Mouse (Mus musculus) liver, embryonic 11.5 days (tissue): ENCODE data around the gene Slc52a3. TPM values are rescaled to one million over a fixed set of nuclear protein-coding genes. Genes with fewer than 3 reads are reported as not detected.

ENCODE experiments used
- ATAC-seq: fragments of 200-750 bp; cut with Nextera tagmentation; replicated peaks from 2 replicates; pipeline ENCODE4 v1.8.0; 2017; ENCODE audit warnings: moderate number of reproducible peaks, mild to moderate bottlenecking, moderate TSS enrichment, moderate library complexity; ENCODE audit not compliant: low FRiP score
- DNase-seq: peaks from one replicate; pipeline ENCODE4 v3.0.0-alpha.2; 2017; ENCODE audit warnings: low spot score
- H3K27ac ChIP-seq: fragments of 300-500 bp; sonication (generic); 2 replicates; pipeline ENCODE4 v1.5.1; 2014; ENCODE audit warnings: mild to moderate bottlenecking, low read depth, low read length, control low read depth
- H3K27me3 ChIP-seq: fragments of 300-500 bp; sonication (generic); replicated peaks from 2 replicates; pipeline ENCODE4 v1.6.1; 2014; ENCODE audit warnings: low read length, mixed read lengths; ENCODE audit not compliant: control insufficient read depth, insufficient read depth
- H3K36me3 ChIP-seq: fragments of 300-500 bp; sonication (generic); 2 replicates; pipeline ENCODE4 v1.6.1; 2014; ENCODE audit warnings: mild to moderate bottlenecking, low read length, moderate library complexity, mixed read lengths; ENCODE audit not compliant: control insufficient read depth, insufficient read depth
- H3K4me1 ChIP-seq: fragments of 300-500 bp; sonication (generic); replicated peaks from 2 replicates; pipeline ENCODE4 v1.6.1; 2014; ENCODE audit warnings: low read length, mixed read lengths; ENCODE audit not compliant: control insufficient read depth, insufficient read depth
- H3K4me2 ChIP-seq: fragments of 300-500 bp; sonication (generic); 2 replicates; pipeline ENCODE4 v1.6.1; 2014; ENCODE audit warnings: mild to moderate bottlenecking, control low read depth, moderate library complexity
- H3K4me3 ChIP-seq: fragments of 300-500 bp; sonication (generic); 2 replicates; pipeline ENCODE4 v1.5.1; 2014; ENCODE audit warnings: low read depth, low read length, control low read depth
- H3K9ac ChIP-seq: fragments of 300-500 bp; sonication (generic); 2 replicates; pipeline ENCODE4 v1.6.1; 2014; ENCODE audit warnings: low read depth, low read length, control low read depth
- H3K9me3 ChIP-seq: fragments of 300-500 bp; sonication (generic); 2 replicates; pipeline ENCODE4 v1.6.1; 2016; ENCODE audit warnings: low read length, inconsistent platforms, mixed read lengths; ENCODE audit not compliant: control insufficient read depth
- WGBS: fragments of 180-500 bp; shearing (Covaris S2); extraction: QIAGEN DNeasy Blood & Tissue Kit; methylation state at CpG from one replicate; pipeline ENCODE4 v1.1.7; 2014; 5-methylcytosine and 5-hydroxymethylcytosine counted together
- polyA plus RNA-seq: library from polyadenylated mRNA; unstranded; fragments of >200 nt; fragmentation: Nextera tagmentation; extraction: Ambion mirVana; gene quantifications from 2 replicates; pipeline ENCODE4 v1.2.1, GENCODE M21; 2014

Gene Slc52a3
- polyA plus RNA-seq, 1 experiment from 2014 or later = 1.9 TPM

DNA sequence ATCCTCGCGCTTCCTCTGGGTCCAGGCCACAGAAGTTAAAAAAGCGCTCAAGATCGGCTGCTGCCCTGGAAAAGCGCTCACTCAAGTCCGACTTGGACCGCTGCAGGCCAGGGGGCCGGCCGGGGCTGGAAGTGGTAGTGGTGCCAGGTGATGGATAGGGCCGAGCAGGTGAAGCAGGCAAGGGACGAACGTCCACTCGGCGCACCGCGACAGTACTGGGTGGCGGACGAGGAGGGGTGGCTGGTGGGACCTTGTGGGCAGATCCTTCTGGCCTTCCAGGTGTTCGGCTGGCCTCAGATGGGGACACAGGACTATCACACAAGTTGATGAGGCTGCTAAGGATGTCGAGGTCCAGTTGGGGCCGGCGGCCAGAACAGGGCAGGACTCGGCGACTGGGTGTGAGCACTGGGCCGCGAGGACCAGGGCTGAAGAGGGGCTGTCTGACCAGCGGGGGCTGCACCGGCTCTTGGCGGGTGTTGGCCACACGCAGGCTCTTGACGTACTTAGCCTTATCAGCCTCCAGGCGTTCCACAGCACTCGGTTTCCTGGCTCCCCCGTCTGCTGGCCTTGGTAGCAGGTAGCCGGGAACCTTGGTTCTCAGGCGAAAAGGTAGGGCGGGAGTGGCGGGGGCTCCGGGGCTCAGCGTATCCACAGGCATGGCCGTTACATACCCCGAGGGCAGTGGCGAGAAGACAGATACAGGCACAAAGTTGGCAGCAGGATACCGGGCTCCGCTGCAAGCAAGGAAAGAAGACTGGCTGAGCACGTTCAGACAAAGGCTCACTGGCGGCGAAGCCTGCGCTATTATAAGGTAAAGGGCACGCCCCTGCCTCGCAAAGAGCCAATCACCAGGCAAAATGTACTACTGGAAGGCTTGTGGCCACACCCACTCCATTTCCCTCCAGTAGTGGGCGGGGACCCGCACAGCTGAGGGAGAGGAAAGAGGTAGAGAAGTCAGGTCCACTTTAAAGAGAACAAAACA, 25.8 kb upstream of the Slc52a3 start:
- H3K4me1 ChIP-seq = peaks cover 41% of the 10 kb centered on the region
- 0 out of 2 replicates have a peak overlapping the region, but pooled peaks have one; percentile 2 for H3K27ac ChIP-seq
- H3K9me3 ChIP-seq = no peaks in the 10 kb centered on the region
- 46% methylated on average over 53 of the region's 53 CpGs for WGBS
- H3K4me2 ChIP-seq = peak overlapping the region; percentile 58
- peaks cover 16% of the 10 kb centered on the region; the same call in 1 of the 2 replicates for H3K36me3 ChIP-seq
- peak; percentile 89 for ATAC-seq
- H3K9ac ChIP-seq = no peak overlapping the region
- H3K4me3 ChIP-seq = peak overlapping the region; percentile 22
- peak; percentile 72 for DNase-seq
- peaks cover 23% of the 10 kb centered on the region for H3K27me3 ChIP-seq

- peaks cover 23% of the 10 kb centered on the region for H3K27me3 ChIP-seq
- H3K9ac ChIP-seq = no peak overlapping the region
- WGBS = 90% methylated on average over 5 of the region's 5 CpGs
- H3K36me3 ChIP-seq = peaks cover 16% of the 10 kb centered on the region; the same call in 1 of the 2 replicates
- H3K27ac ChIP-seq = no peak overlapping the region
- no peaks in the 10 kb centered on the region for H3K9me3 ChIP-seq
- peaks cover 41% of the 10 kb centered on the region for H3K4me1 ChIP-seq
- DNase-seq = no peak
- H3K4me2 ChIP-seq = no peak overlapping the region
- H3K4me3 ChIP-seq = no peak overlapping the region
- no peak for ATAC-seq
These were observed 24.6 kb upstream of the Slc52a3 start for GRCm38 (mm10) chr2:151971748-151972147.

DNA sequence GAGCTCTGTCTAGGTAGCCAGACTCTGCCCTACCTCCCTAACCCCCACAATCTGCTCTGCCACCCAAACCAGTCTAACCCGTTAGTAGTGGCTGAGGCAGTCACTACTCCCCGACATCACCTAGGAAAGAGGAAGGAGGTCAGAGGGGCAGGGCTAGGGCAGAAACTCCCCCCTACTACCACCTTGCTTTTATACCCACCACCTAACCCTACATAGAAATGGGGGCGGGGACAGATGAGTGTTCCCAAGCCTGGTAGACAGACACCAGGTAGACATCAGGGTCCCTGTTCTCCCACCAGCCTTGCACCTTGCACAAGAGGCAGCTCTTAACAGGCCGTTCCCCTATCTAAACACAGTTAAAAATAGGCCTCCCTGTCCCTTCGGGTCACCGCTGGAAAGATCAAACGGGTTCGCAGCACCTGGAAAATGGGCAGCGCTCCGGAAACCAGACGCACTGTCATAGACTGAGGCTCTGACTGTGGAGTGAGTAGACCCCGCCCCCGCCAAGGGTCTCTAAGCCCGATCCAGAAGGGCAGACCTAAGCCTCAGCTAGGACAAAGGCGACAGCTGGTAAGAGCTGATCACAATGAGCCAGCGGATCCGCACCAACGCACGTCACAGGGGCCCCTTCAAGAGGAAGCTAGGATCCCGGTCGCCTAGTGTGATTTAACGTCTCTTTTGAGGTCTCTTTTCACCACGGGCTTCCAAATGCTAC, 23.3 kb upstream of the Slc52a3 start:
- Histone ChIP-seq H3K27me3 (peaks cover 20% of the 10 kb centered on the region), H3K4me1 (peaks cover 47% of the 10 kb centered on the region), H3K9ac (no peak overlapping the region), H3K36me3 (peaks cover 15% of the 10 kb centered on the region; the same call in 1 of the 2 replicates), H3K4me3 (peak overlapping the region; percentile 32), H3K27ac (no peak overlapping the region), H3K4me2 (peak overlapping the region; percentile 62), H3K9me3 (no peaks in the 10 kb centered on the region)
- DNase-seq (no peak), ATAC-seq (peak; percentile 18; the same call in 1 of the 2 replicates)
- WGBS = 11% methylated on average over 23 of the region's 23 CpGs

DNA sequence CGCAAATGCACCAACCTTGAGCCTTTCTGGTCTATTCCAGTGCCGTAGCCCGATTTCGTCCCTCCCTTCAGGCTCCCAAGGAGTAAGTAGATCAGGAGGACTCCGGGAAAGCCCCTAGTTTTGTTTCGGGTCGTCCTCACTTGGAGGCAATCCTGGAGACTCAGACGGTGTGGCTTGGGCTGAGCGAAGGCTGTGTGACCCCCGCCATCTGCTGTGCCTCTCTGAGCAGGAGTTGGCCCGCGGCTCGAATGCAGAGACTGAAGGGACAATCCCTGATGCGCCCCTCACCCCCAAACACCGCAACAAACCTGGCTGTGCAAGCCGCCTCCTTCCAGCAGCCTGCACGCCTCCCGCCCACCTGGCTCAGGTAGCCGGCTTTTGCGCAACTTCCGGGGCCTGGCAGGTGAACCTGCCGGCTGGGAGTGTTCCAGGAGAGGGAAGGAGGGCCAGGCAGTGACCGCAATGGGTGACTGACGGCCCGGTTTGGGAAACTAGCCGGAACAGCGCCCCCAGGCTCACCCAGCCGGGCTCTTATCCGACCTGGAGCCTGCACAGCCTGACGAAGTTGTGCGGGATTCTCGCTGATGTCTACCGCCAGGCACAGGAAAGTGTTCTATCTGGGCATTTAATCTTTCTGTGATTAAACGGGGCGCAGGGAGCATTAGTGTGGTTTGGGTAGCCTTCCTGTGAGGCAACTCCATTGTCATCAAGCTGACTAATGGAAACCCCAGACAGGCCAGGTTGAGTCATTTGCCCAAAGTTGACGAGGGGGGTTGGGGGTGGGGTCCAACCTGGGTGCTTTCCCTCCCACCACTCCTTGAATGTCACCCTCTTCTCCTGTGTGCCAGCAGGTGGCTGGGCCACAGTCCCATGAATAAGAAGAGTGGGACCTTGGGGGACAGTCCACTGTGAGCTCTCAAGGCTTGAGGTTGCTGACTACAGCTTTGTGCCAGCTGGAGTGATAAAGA, 22.4 kb upstream of the Slc52a3 start:
- Histone ChIP-seq H3K4me1 (peaks cover 50% of the 10 kb centered on the region), H3K9ac (no peak overlapping the region), H3K4me2 (peak overlapping the region; percentile 62), H3K9me3 (no peaks in the 10 kb centered on the region), H3K27me3 (peaks cover 20% of the 10 kb centered on the region), H3K27ac (no peak overlapping the region), H3K36me3 (peaks cover 11% of the 10 kb centered on the region; the same call in 1 of the 2 replicates), H3K4me3 (peak overlapping the region; percentile 32)
- DNase-seq = no peak
- no peak for ATAC-seq
- WGBS = 5% methylated on average over 36 of the region's 36 CpGs

- Histone ChIP-seq H3K4me1 (peaks cover 50% of the 10 kb centered on the region), H3K27me3 (peaks cover 20% of the 10 kb centered on the region), H3K27ac (no peak overlapping the region), H3K4me2 (no peak overlapping the region), H3K36me3 (no peaks in the 10 kb centered on the region; the same call in 1 of the 2 replicates), H3K4me3 (no peak overlapping the region), H3K9me3 (no peaks in the 10 kb centered on the region), H3K9ac (no peak overlapping the region)
- ATAC-seq (no peak), DNase-seq (no peak)
- 71% methylated on average over 5 of the region's 5 CpGs for WGBS
These were observed 21.0 kb upstream of the Slc52a3 start for GRCm38 (mm10) chr2:151975295-151975694.

GRCm38 (mm10) chr2:151976067-151976466, 20.2 kb upstream of the Slc52a3 start:
- 87% methylated on average over 3 of the region's 3 CpGs for WGBS

GRCm38 (mm10) chr2:151977689-151978440, 18.4 kb upstream of the Slc52a3 start:
- H3K4me2 ChIP-seq = peak overlapping the region; percentile 7; the same call in 1 of the 2 replicates
- H3K27ac ChIP-seq = no peak overlapping the region
- H3K9ac ChIP-seq = no peak overlapping the region

More at GRCm38 (mm10) chr2:151976067-151976466, 20.2 kb upstream of the Slc52a3 start:
- Histone ChIP-seq H3K4me2 (peak overlapping the region; percentile 28; the same call in 1 of the 2 replicates), H3K4me1 (peaks cover 47% of the 10 kb centered on the region), H3K9me3 (no peaks in the 10 kb centered on the region), H3K9ac (no peak overlapping the region), H3K36me3 (no peaks in the 10 kb centered on the region), H3K27ac (no peak overlapping the region), H3K27me3 (peaks cover 20% of the 10 kb centered on the region), H3K4me3 (no peak overlapping the region)
- no peak for DNase-seq
- ATAC-seq = no peak

More at GRCm38 (mm10) chr2:151977689-151978440, 18.4 kb upstream of the Slc52a3 start:
- ATAC-seq = no peak
- Histone ChIP-seq H3K4me1 (peaks cover 32% of the 10 kb centered on the region), H3K27me3 (peaks cover 14% of the 10 kb centered on the region), H3K9me3 (no peaks in the 10 kb centered on the region), H3K36me3 (no peaks in the 10 kb centered on the region), H3K4me3 (no peak overlapping the region)
- 78% methylated on average over 4 of the region's 4 CpGs for WGBS
- DNase-seq = no peak
